Mouse (Mus musculus) spleen, adult 2 months (tissue): ENCODE measurements at regions not wholly inside any gene's neighbourhood (a gene's known extent, or its start where the extent isn't known, plus 50 kb on each side); places are given as distances from the start of the nearest gene placed in this dataset.

Source experiments
- DNase-seq, 2 experiments: peaks; one replicate each; pipeline versions ENCODE4 v3.0.0 to v3.0.0-alpha.2; 2012 to 2021; ENCODE audit warnings: low spot score in 2 of 2, low read depth in 1 of 2
- H3K27ac ChIP-seq: fragments of 200-500 bp; 2 replicates; pipeline ENCODE4 v1.5.1; 2012; ENCODE audit warnings: low read length, inconsistent platforms; ENCODE audit not compliant: insufficient read depth
- H3K27me3 ChIP-seq: fragments of 200-500 bp; 2 replicates; pipeline ENCODE4 v1.6.1; 2012; ENCODE audit warnings: mild to moderate bottlenecking, moderate library complexity, low read length, inconsistent platforms; ENCODE audit not compliant: control insufficient read depth, insufficient read depth
- H3K36me3 ChIP-seq: fragments of 200-500 bp; 2 replicates; pipeline ENCODE4 v1.6.1; 2012; ENCODE audit warnings: mild to moderate bottlenecking, low read length, inconsistent platforms; ENCODE audit not compliant: control insufficient read depth, insufficient read depth
- H3K4me1 ChIP-seq: fragments of 200-500 bp; 2 replicates; pipeline ENCODE4 v1.6.1; 2011; ENCODE audit warnings: inconsistent platforms; ENCODE audit not compliant: control insufficient read depth, insufficient read depth, insufficient read length
- H3K4me3 ChIP-seq: fragments of 200-500 bp; 2 replicates; pipeline ENCODE4 v1.5.1; 2011; ENCODE audit warnings: mild to moderate bottlenecking, inconsistent platforms; ENCODE audit not compliant: insufficient read depth, insufficient read length; ENCODE audit errors: extremely low read depth
- CTCF ChIP-seq: fragments of 200-500 bp; IDR thresholded peaks from 2 replicates; pipeline ENCODE4 v1.5.1; 2011; ENCODE audit warnings: mild to moderate bottlenecking, inconsistent platforms; ENCODE audit not compliant: insufficient read depth, insufficient read length, insufficient replicate concordance; ENCODE audit errors: extremely low read depth
- POLR2A ChIP-seq: fragments of 200-500 bp; IDR thresholded peaks from 2 replicates; pipeline ENCODE4 v1.6.1; 2011; ENCODE audit warnings: low read depth, low read length, inconsistent platforms
- WGBS: fragments of 180-500 bp; shearing (Covaris S2); methylation state at CpG from one replicate; pipeline ENCODE4 v1.1.7; 2018; 5-methylcytosine and 5-hydroxymethylcytosine counted together

GRCm38 (mm10) chr3:38042614-38043013 is 318.3 kb upstream of the Gm5148 start:
- TF ChIP-seq POLR2A (no peak), CTCF (no peak)
- Histone ChIP-seq H3K27ac (no peak overlapping the region), H3K4me3 (no peak overlapping the region), H3K36me3 (no peaks in the 10 kb centered on the region), H3K4me1 (peaks cover 10% of the 10 kb centered on the region; the same call in 1 of the 2 replicates), H3K27me3 (no peaks in the 10 kb centered on the region)
- WGBS = 60% methylated on average over 6 of the region's 6 CpGs
- no peak for DNase-seq

GRCm38 (mm10) chr3:38036131-38036530 is 311.8 kb upstream of the Gm5148 start:
- Histone ChIP-seq H3K27ac (no peak overlapping the region), H3K36me3 (no peaks in the 10 kb centered on the region), H3K4me1 (peaks cover 9% of the 10 kb centered on the region), H3K27me3 (no peaks in the 10 kb centered on the region), H3K4me3 (no peak overlapping the region)
- DNase-seq = no peak
- no peak for TF ChIP-seq POLR2A
- no peak for TF ChIP-seq CTCF

GRCm38 (mm10) chr3:38034138-38034537 is 309.8 kb upstream of the Gm5148 start:
- no peak overlapping the region for H3K4me3 ChIP-seq
- WGBS = 89% methylated on average over 3 of the region's 3 CpGs
- H3K27me3 ChIP-seq = no peaks in the 10 kb centered on the region
- H3K36me3 ChIP-seq = no peaks in the 10 kb centered on the region
- DNase-seq = no peak
- peaks cover 9% of the 10 kb centered on the region for H3K4me1 ChIP-seq
- TF ChIP-seq CTCF (no peak), POLR2A (no peak)
- no peak overlapping the region for H3K27ac ChIP-seq

GRCm38 (mm10) chr3:38014768-38015167 is 290.5 kb upstream of the Gm5148 start:
- H3K27me3 ChIP-seq = no peaks in the 10 kb centered on the region
- H3K4me3 ChIP-seq = no peak overlapping the region
- DNase-seq = no peak
- no peak overlapping the region for H3K27ac ChIP-seq
- no peaks in the 10 kb centered on the region for H3K36me3 ChIP-seq
- TF ChIP-seq CTCF = no peak
- no peak for TF ChIP-seq POLR2A
- H3K4me1 ChIP-seq = 0 out of 2 replicates have a peak, but pooled peaks cover 2% of the 10 kb centered on the region
- 74% methylated on average over 1 of the region's 1 CpGs for WGBS

GRCm38 (mm10) chr3:38009168-38009567 is 284.9 kb upstream of the Gm5148 start:
- no peak for DNase-seq
- H3K36me3 ChIP-seq = no peaks in the 10 kb centered on the region
- WGBS = 26% methylated on average over 4 of the region's 4 CpGs
- H3K27me3 ChIP-seq = no peaks in the 10 kb centered on the region
- no peak overlapping the region for H3K4me3 ChIP-seq
- no peak overlapping the region for H3K27ac ChIP-seq
- H3K4me1 ChIP-seq = peaks cover 11% of the 10 kb centered on the region; the same call in 1 of the 2 replicates
- TF ChIP-seq POLR2A (no peak), CTCF (no peak)

- no peak for TF ChIP-seq POLR2A
- no peak for TF ChIP-seq CTCF
- H3K4me1 ChIP-seq = peaks cover 9% of the 10 kb centered on the region; the same call in 1 of the 2 replicates
- H3K27me3 ChIP-seq = no peaks in the 10 kb centered on the region
- DNase-seq = no peak
- no peaks in the 10 kb centered on the region for H3K36me3 ChIP-seq
- WGBS = 52% methylated on average over 7 of the region's 7 CpGs
- H3K27ac ChIP-seq = no peak overlapping the region
- H3K4me3 ChIP-seq = no peak overlapping the region
Observed at GRCm38 (mm10) chr3:38008321-38008720, 284.0 kb upstream of the Gm5148 start.

GRCm38 (mm10) chr3:38007626-38008025 is 283.3 kb upstream of the Gm5148 start:
- DNase-seq = no peak
- H3K4me1 ChIP-seq = peaks cover 9% of the 10 kb centered on the region; the same call in 1 of the 2 replicates
- no peak overlapping the region for H3K27ac ChIP-seq
- TF ChIP-seq CTCF = no peak
- TF ChIP-seq POLR2A = no peak
- 50% methylated on average over 1 of the region's 1 CpGs for WGBS
- no peak overlapping the region for H3K4me3 ChIP-seq
- no peaks in the 10 kb centered on the region for H3K27me3 ChIP-seq
- no peaks in the 10 kb centered on the region for H3K36me3 ChIP-seq
